Mouse (Mus musculus) liver, embryonic 13.5 days (tissue): Measurements from ENCODE around the gene Ankrd13a. TPM values are rescaled to one million over a fixed set of nuclear protein-coding genes. Genes with fewer than 3 reads are reported as not detected.

ENCODE experiments used
- ATAC-seq: fragments of 200-750 bp; cut with Nextera tagmentation; 2 replicates; pipeline ENCODE4 v1.8.0; 2017; ENCODE audit warnings: low read depth, mild to moderate bottlenecking, moderate number of reproducible peaks, moderate library complexity
- DNase-seq: peaks from one replicate; pipeline ENCODE4 v3.0.0; 2022
- H3K27ac ChIP-seq: fragments of 300-500 bp; sonication (generic); 2 replicates; pipeline ENCODE4 v1.5.1; 2015; ENCODE audit warnings: moderate library complexity, mild to moderate bottlenecking, inconsistent platforms
- H3K27me3 ChIP-seq: fragments of 300-500 bp; sonication (generic); 2 replicates; pipeline ENCODE4 v1.6.1; 2015; ENCODE audit warnings: mild to moderate bottlenecking, inconsistent platforms
- H3K36me3 ChIP-seq: fragments of 300-500 bp; sonication (generic); 2 replicates; pipeline ENCODE4 v1.6.1; 2015; ENCODE audit warnings: mild to moderate bottlenecking, inconsistent platforms
- H3K4me1 ChIP-seq: fragments of 300-500 bp; sonication (generic); replicated peaks from 2 replicates; pipeline ENCODE4 v1.6.1; 2015; ENCODE audit warnings: inconsistent platforms
- H3K4me2 ChIP-seq: fragments of 300-500 bp; sonication (generic); 2 replicates; pipeline ENCODE4 v1.6.1; 2015; ENCODE audit warnings: inconsistent platforms, mild to moderate bottlenecking, moderate library complexity
- H3K4me3 ChIP-seq: fragments of 300-500 bp; sonication (generic); replicated peaks from 2 replicates; pipeline ENCODE4 v1.5.1; 2015; ENCODE audit warnings: mild to moderate bottlenecking, inconsistent platforms
- H3K9ac ChIP-seq: fragments of 300-500 bp; sonication (generic); 2 replicates; pipeline ENCODE4 v1.6.1; 2015; ENCODE audit warnings: mild to moderate bottlenecking, inconsistent platforms
- H3K9me3 ChIP-seq: fragments of 300-500 bp; sonication (generic); replicated peaks from 2 replicates; pipeline ENCODE4 v1.6.1; 2016; ENCODE audit warnings: inconsistent platforms
- WGBS: fragments of 180-500 bp; shearing (Covaris S2); methylation state at CpG from one replicate; pipeline ENCODE4 v1.1.7; 2015; ENCODE audit not compliant: insufficient replicate concordance; 5-methylcytosine and 5-hydroxymethylcytosine counted together
- polyA plus RNA-seq: library from polyadenylated mRNA; unstranded; fragments of >200 nt; fragmentation: Nextera tagmentation; extraction: Ambion mirVana; gene quantifications from 2 replicates; pipeline ENCODE4 v1.2.1, GENCODE M21; 2015

Gene Ankrd13a
- 43.3 and 49.0 TPM in 2 replicates for polyA plus RNA-seq

DNA sequence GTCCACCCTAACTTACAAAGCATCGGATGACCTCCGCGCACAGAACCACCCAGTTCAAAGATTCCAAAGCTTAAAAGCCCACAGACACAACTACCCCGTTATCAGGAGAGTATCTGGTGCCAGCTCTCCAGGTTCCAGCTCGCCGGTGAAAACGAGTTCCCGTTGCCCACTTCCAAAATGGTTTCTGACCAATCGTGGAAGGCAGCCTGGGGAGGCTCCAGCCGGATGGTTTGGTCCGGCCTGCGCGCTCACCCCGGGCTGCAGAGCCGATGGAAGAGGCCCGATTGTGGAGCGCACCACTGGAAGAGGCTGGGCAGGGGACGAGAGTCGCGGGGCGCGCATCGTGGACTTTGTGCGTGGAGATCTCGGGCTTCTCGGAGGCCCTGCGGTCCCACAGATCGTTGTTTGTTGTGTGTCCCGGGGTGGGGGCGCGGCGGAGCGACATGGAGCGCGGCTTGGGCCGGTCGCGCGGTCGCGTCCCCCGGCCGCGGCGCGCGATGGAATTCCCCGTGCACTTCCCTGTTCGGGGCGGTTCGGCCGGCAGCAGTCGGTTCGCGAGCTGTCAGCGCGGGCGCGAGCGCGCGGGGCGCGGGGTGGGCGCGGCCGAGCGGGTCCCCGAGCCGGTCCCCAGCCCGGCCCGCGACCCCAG is at the start of gene Ankrd13a:
Gene Ankrd13a (plus strand): TSS at position 275 of the 649 bp plus-strand sequence.
- Histone ChIP-seq H3K9me3 (no peaks in the 10 kb centered on the region), H3K27me3 (no peaks in the 10 kb centered on the region), H3K4me2 (peak within 1 kb of the TSS; percentile 93), H3K4me1 (peaks cover 78% of the 10 kb centered on the region), H3K4me3 (peak within 1 kb of the TSS; percentile 100), H3K27ac (peak within 1 kb of the TSS; percentile 89), H3K36me3 (no peaks in the 10 kb centered on the region; the same call in 1 of the 2 replicates), H3K9ac (peak within 1 kb of the TSS; percentile 100)
- ATAC-seq = peak; percentile 81
- WGBS = under 1% methylated on average over 53 of the region's 73 CpGs
- DNase-seq = peak; percentile 88

GRCm38 (mm10) chr5:114728160-114728559 is 46.3 kb upstream of the Ankrd13a start:
- no peaks in the 10 kb centered on the region for H3K27me3 ChIP-seq
- H3K4me3 ChIP-seq = no peak overlapping the region
- H3K36me3 ChIP-seq = peaks cover 71% of the 10 kb centered on the region
- no peaks in the 10 kb centered on the region for H3K9me3 ChIP-seq
- DNase-seq = no peak
- no peaks in the 10 kb centered on the region for H3K4me1 ChIP-seq
- WGBS = 80% methylated on average over 10 of the region's 10 CpGs
- no peak overlapping the region for H3K27ac ChIP-seq
- H3K9ac ChIP-seq = no peak overlapping the region
- no peak overlapping the region for H3K4me2 ChIP-seq
- no peak for ATAC-seq

GRCm38 (mm10) chr5:114730129-114730528 is 44.3 kb upstream of the Ankrd13a start:
- no peaks in the 10 kb centered on the region for H3K27me3 ChIP-seq
- H3K4me1 ChIP-seq = no peaks in the 10 kb centered on the region
- ATAC-seq (no peak), DNase-seq (no peak)
- no peaks in the 10 kb centered on the region for H3K9me3 ChIP-seq
- H3K4me2 ChIP-seq = no peak overlapping the region
- H3K4me3 ChIP-seq = no peak overlapping the region
- 81% methylated on average over 10 of the region's 10 CpGs for WGBS
- peaks cover 82% of the 10 kb centered on the region for H3K36me3 ChIP-seq
- no peak overlapping the region for H3K27ac ChIP-seq
- no peak overlapping the region for H3K9ac ChIP-seq

- DNase-seq = no peak
- no peak overlapping the region for H3K27ac ChIP-seq
- no peaks in the 10 kb centered on the region for H3K27me3 ChIP-seq
- H3K9ac ChIP-seq = no peak overlapping the region
- no peak for ATAC-seq
- WGBS = 73% methylated on average over 6 of the region's 6 CpGs
- H3K9me3 ChIP-seq = no peaks in the 10 kb centered on the region
- no peak overlapping the region for H3K4me3 ChIP-seq
- H3K4me2 ChIP-seq = no peak overlapping the region
- H3K36me3 ChIP-seq = peaks cover 89% of the 10 kb centered on the region
- no peaks in the 10 kb centered on the region for H3K4me1 ChIP-seq
Observed at GRCm38 (mm10) chr5:114731498-114731897, 43.0 kb upstream of the Ankrd13a start.

- ATAC-seq (no peak), DNase-seq (no peak)
- Histone ChIP-seq H3K27me3 (no peaks in the 10 kb centered on the region), H3K36me3 (peaks cover 93% of the 10 kb centered on the region), H3K4me1 (no peaks in the 10 kb centered on the region), H3K9ac (no peak overlapping the region), H3K27ac (no peak overlapping the region), H3K4me3 (no peak overlapping the region), H3K4me2 (no peak overlapping the region), H3K9me3 (no peaks in the 10 kb centered on the region)
- WGBS = 91% methylated on average over 15 of the region's 15 CpGs
Observed at GRCm38 (mm10) chr5:114731969-114732368, 42.5 kb upstream of the Ankrd13a start.

GRCm38 (mm10) chr5:114733606-114734005 is 40.9 kb upstream of the Ankrd13a start:
- Histone ChIP-seq H3K9ac (no peak overlapping the region), H3K4me2 (no peak overlapping the region), H3K4me3 (no peak overlapping the region), H3K4me1 (peaks cover 3% of the 10 kb centered on the region; the same call in 1 of the 2 replicates), H3K27me3 (no peaks in the 10 kb centered on the region), H3K36me3 (peaks cover 95% of the 10 kb centered on the region), H3K27ac (no peak overlapping the region), H3K9me3 (no peaks in the 10 kb centered on the region)
- whole genome bisulfite sequencing = 89% methylated on average over 15 of the region's 15 CpGs
- ATAC-seq = no peak
- DNase-seq = no peak

DNA sequence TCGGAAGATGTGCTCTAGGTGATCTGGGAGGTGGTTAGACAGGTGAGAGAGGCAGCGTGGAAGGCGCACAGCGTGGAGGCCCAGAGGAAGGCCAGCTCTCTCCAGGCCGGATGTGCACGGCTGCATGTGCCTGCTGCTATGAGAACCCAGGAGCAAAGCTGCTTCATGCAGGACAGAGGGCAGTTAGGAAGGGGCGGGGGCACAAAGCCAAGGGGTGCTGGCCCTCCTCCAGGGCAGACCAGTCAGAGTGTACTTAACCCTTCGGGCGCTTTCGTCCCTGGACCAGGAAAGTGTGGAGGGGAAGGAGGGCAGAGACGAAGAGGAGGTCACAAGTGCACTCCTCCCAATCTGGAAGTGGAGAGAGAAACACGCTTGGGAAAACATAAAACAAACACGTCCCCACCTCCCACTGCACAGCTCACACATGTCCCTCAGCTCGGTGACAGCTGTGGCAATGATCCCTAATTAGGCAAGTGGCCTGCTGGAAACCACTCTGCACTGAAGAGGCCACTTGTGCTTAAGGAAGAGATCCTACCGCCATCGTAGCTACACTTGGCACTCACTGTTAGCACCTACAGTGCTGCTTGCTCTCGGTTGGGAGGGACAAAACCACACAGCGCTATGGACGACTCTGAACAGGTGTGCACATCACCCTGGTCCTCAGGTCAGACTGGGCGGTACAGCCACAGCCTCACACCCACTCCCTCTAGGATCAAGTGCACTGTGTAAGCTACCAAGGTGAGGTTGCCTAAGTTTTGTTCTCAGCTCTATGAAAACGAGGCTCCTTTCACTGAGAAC is 37.2 kb upstream of the Ankrd13a start:
- H3K27ac ChIP-seq = no peak overlapping the region
- peaks cover 93% of the 10 kb centered on the region for H3K36me3 ChIP-seq
- no peak overlapping the region for H3K4me2 ChIP-seq
- WGBS = 87% methylated on average over 21 of the region's 21 CpGs
- H3K27me3 ChIP-seq = no peaks in the 10 kb centered on the region
- ATAC-seq = no peak
- no peak for DNase-seq
- H3K4me1 ChIP-seq = peaks cover 8% of the 10 kb centered on the region; the same call in 1 of the 2 replicates
- H3K4me3 ChIP-seq = no peak overlapping the region
- H3K9me3 ChIP-seq = no peaks in the 10 kb centered on the region
- no peak overlapping the region for H3K9ac ChIP-seq

DNA sequence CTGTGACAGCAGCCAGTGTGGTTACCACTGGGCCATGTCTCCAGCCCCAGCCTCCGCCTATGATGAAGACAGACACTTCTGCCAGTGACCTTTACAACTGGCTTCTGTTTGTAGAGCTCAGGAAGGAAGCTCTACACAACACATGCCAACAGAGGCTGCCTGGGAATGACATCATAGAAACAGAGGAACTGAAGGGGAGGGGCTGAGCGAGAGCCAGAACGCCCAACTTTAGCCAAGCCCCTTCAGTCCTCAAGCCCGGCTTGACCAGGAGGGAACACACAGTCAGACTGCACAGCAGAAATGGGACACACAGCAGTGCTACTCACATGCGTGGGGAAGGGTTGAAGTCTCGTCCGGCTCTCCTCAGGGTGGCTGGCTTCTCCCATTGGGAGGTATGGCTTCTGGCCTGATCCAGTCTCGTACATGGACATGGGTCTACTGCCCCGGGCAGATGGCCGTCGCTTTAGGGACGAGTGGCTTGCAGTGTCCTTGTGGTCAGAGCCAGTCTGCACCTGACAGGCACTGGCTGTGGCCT is 35.7 kb upstream of the Ankrd13a start:
- Histone ChIP-seq H3K4me1 (peaks cover 8% of the 10 kb centered on the region; the same call in 1 of the 2 replicates), H3K4me3 (no peak overlapping the region), H3K4me2 (no peak overlapping the region), H3K36me3 (peaks cover 94% of the 10 kb centered on the region), H3K9ac (no peak overlapping the region), H3K9me3 (no peaks in the 10 kb centered on the region), H3K27ac (no peak overlapping the region), H3K27me3 (no peaks in the 10 kb centered on the region)
- ATAC-seq (peak; percentile 47; the same call in 1 of the 2 replicates), DNase-seq (no peak)
- WGBS = 77% methylated on average over 12 of the region's 12 CpGs

DNA sequence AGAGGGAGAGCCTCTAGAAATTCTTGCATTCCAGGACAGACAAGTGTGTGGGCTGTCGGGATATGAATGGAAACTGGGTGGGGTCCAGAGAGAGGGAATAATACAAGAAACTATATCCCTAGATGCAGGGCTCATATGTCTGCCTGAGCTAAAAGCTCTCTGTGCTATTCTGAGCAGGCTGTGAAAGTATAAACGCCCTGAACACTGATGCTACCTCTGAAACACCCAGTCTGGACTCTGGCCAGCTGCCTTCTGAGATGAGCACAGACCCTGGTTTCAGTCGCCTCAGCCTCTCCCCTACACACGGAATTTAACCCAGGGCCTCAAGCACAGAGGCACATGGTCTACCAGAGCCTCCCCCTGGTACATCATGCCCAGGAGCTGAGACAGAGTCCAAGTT is 33.9 kb upstream of the Ankrd13a start:
- Histone ChIP-seq H3K27me3 (no peaks in the 10 kb centered on the region), H3K4me1 (peaks cover 8% of the 10 kb centered on the region; the same call in 1 of the 2 replicates), H3K27ac (no peak overlapping the region), H3K9me3 (no peaks in the 10 kb centered on the region), H3K4me3 (no peak overlapping the region), H3K4me2 (no peak overlapping the region), H3K36me3 (peaks cover 96% of the 10 kb centered on the region), H3K9ac (no peak overlapping the region)
- ATAC-seq (no peak), DNase-seq (no peak)
- 66% methylated on average over 4 of the region's 4 CpGs for WGBS

DNA sequence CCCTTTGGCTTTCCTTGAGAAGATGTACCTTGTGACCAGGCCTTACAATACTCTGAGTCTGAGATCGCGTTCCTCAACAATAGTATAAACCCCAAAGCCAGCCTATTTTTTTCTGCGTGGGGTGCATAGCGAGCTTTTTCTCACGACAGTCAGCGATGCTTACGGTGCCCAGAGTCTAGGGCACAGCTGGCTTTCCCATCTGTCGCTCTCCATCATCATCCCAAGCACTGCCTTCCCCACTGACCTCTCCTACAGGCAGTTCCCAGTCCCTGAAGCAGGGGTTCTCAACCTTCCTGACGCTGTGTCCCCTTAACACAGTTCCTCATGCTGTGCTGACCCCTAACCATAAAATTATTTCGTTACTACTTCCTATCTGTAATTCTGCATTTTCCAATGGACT is 31.9 kb upstream of the Ankrd13a start:
- WGBS = 88% methylated on average over 10 of the region's 10 CpGs
- Histone ChIP-seq H3K4me1 (peaks cover 8% of the 10 kb centered on the region; the same call in 1 of the 2 replicates), H3K27me3 (no peaks in the 10 kb centered on the region), H3K9me3 (no peaks in the 10 kb centered on the region), H3K27ac (no peak overlapping the region), H3K36me3 (peaks cover 93% of the 10 kb centered on the region), H3K9ac (no peak overlapping the region), H3K4me3 (no peak overlapping the region), H3K4me2 (no peak overlapping the region)
- DNase-seq (no peak), ATAC-seq (no peak)

GRCm38 (mm10) chr5:114742998-114743696 is 31.3 kb upstream of the Ankrd13a start:
- Histone ChIP-seq H3K4me1 (peaks cover 8% of the 10 kb centered on the region; the same call in 1 of the 2 replicates), H3K36me3 (peaks cover 93% of the 10 kb centered on the region), H3K4me2 (no peak overlapping the region), H3K9ac (no peak overlapping the region), H3K9me3 (no peaks in the 10 kb centered on the region), H3K27ac (no peak overlapping the region), H3K4me3 (no peak overlapping the region), H3K27me3 (no peaks in the 10 kb centered on the region)
- no peak for DNase-seq
- no peak for ATAC-seq
- WGBS = 85% methylated on average over 13 of the region's 13 CpGs
